Mouse (Mus musculus) adrenal gland, postnatal 0 days (tissue): Measurements from ENCODE around the gene 1190007I07Rik. TPM values are rescaled to one million over a fixed set of nuclear protein-coding genes. Genes with fewer than 3 reads are reported as not detected.

Experiments
- polyA plus RNA-seq: library from polyadenylated mRNA; unstranded; fragments of >200 nt; fragmentation: Nextera tagmentation; extraction: Ambion mirVana; gene quantifications from 2 replicates; pipeline ENCODE4 v1.2.1, GENCODE M21; 2015

1190007I07Rik gene
- 48.1 and 67.1 TPM in 2 replicates for polyA plus RNA-seq

GRCm38 (mm10) chr10:82622671-82623552, at the start of gene 1190007I07Rik:
Gene 1190007I07Rik (minus strand): TSS chr10:82623228.

GRCm38 (mm10) chr10:82629586-82630255, 6.7 kb upstream of the 1190007I07Rik start, which contains the start of gene Tdg:
Gene Tdg (plus strand): TSS chr10:82629828.

Other genes starting within 250 kb of the 1190007I07Rik start
- gene Gm1553, start 130.6 kb downstream of the 1190007I07Rik start, polyA plus RNA-seq, result not detected in 2 replicates
- gene Tdg, start 6.6 kb upstream of the 1190007I07Rik start, polyA plus RNA-seq, result 43.8 and 50.2 TPM in 2 replicates
- gene Glt8d2, start 67.4 kb upstream of the 1190007I07Rik start, polyA plus RNA-seq, result 6.5 and 12.0 TPM in 2 replicates
- gene Hcfc2, start 72.9 kb upstream of the 1190007I07Rik start, polyA plus RNA-seq, result 19.4 and 27.4 TPM in 2 replicates
- gene Nfyb, start 140.9 kb upstream of the 1190007I07Rik start, polyA plus RNA-seq, result 26.1 and 27.6 TPM in 2 replicates
- gene Txnrd1, start 210.7 kb upstream of the 1190007I07Rik start, polyA plus RNA-seq, result 39.6 and 43.1 TPM in 2 replicates
- gene Eid3, start 243.4 kb upstream of the 1190007I07Rik start, polyA plus RNA-seq, result 0.17 TPM in 1 of 2 replicates, not detected in the other